Mouse (Mus musculus) kidney, postnatal 36 days (tissue): ENCODE measurements around the gene Cryba4.

Source experiments
- DNase-seq, 2 experiments: peaks; one replicate each; pipeline ENCODE4 v3.0.0; 2021 to 2022; ENCODE audit warnings: mixed read lengths in 2 of 2

The Cryba4 gene

GRCm38 (mm10) chr5:112235806-112236205, 16.5 kb downstream of the Cryba4 start:
- no peak for DNase-seq

GRCm38 (mm10) chr5:112228240-112229076, 23.9 kb downstream of the Cryba4 start:
- DNase-seq = no peak

- DNase-seq = no peak
These were observed 24.4 kb downstream of the Cryba4 start for GRCm38 (mm10) chr5:112227898-112228239.

- peak in 1 of 2 experiments; percentile 29 for DNase-seq
These were observed 25.0 kb downstream of the Cryba4 start for GRCm38 (mm10) chr5:112227354-112227753.

- no peak for DNase-seq
These were observed 26.7 kb downstream of the Cryba4 start for GRCm38 (mm10) chr5:112225591-112225990.

- no peak for DNase-seq
These were observed 32.1 kb downstream of the Cryba4 start for GRCm38 (mm10) chr5:112220203-112220602.

- no peak for DNase-seq
These were observed 32.9 kb downstream of the Cryba4 start for GRCm38 (mm10) chr5:112219398-112219797.

- no peak for DNase-seq
These were observed 33.6 kb downstream of the Cryba4 start for GRCm38 (mm10) chr5:112218679-112219078.

- no peak for DNase-seq
These were observed 35.3 kb downstream of the Cryba4 start for GRCm38 (mm10) chr5:112217031-112217430.

GRCm38 (mm10) chr5:112216335-112216734, 36.0 kb downstream of the Cryba4 start:
- DNase-seq = no peak

GRCm38 (mm10) chr5:112215801-112216251, 36.5 kb downstream of the Cryba4 start:
- DNase-seq = peak in 1 of 2 experiments; percentile 39

GRCm38 (mm10) chr5:112215291-112215751, 37.0 kb downstream of the Cryba4 start:
- no peak for DNase-seq

- peak; percentile 49 to 80 for DNase-seq
These were observed 37.9 kb downstream of the Cryba4 start for GRCm38 (mm10) chr5:112214419-112214818.

GRCm38 (mm10) chr5:112213331-112214240, 38.7 kb downstream of the Cryba4 start:
- no peak for DNase-seq

GRCm38 (mm10) chr5:112212711-112213264, 39.5 kb downstream of the Cryba4 start:
- no peak for DNase-seq

- DNase-seq = no peak
These were observed 40.4 kb downstream of the Cryba4 start for GRCm38 (mm10) chr5:112211911-112212310.

- peak; percentile 14 to 68 for DNase-seq
These were observed 42.2 kb downstream of the Cryba4 start for GRCm38 (mm10) chr5:112210104-112210503.

- DNase-seq = no peak
These were observed 44.0 kb downstream of the Cryba4 start for GRCm38 (mm10) chr5:112208321-112208720.

GRCm38 (mm10) chr5:112206543-112207255, 45.6 kb downstream of the Cryba4 start:
- no peak for DNase-seq

- DNase-seq = no peak
These were observed 52.7 kb downstream of the Cryba4 start for GRCm38 (mm10) chr5:112199656-112200055.
